Mouse (Mus musculus) heart, postnatal 10 days (tissue): ENCODE measurements around the gene Sufu. TPM values are rescaled to one million over a fixed set of nuclear protein-coding genes. Genes with fewer than 3 reads are reported as not detected.

Experiments
- DNase-seq, 2 experiments: peaks; one replicate each; pipeline ENCODE4 v3.0.0; 2021
- intact Hi-C: fragments of 180-260 bp; cut with DNase I; formaldehyde crosslinking; loops from one replicate; pipeline ENCODE4 v1.15.1; 2025
- total RNA-seq, 2 experiments: library from RNA; stranded (reverse); gene quantifications; 2 replicates each; pipeline ENCODE4 v1.2.3; 2021

Gene Sufu
- total RNA-seq, 2 experiments from 2014 or later = 18.0 to 18.7 TPM

DNA sequence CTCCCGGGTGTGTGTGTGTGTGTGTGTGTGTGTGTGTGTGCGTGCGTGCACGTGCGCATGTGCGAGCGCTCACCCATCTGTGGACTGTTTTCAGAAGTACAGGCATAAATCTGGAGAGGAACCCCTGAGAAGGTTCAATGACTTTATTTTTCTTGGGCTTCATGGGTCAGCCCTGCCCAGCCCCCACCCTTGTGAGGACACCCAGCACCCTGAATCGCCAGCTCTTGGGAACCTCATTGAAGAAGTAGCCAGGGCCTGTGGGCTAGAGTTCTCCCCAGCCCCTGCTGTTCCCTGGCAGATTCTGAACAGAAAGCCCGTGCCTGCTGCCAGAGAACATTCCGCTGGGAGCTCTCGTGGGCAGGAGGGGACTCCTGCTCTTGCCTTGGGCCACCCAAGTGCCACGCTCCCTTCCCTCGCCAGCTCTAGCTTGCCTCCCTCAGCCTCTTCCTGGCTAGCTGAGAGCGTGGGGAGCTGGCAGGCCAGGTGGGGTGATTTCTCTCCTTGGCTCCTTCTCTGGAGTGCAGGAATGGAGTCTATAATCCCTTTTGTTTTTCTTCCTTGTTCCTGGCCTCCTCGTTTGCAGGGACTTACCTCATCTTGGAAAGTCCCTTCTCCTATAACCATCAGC, 87.1 kb downstream of the Sufu start:
- DNase-seq = peak; percentile 67 to 68
- intact Hi-C loops = loop anchor here (1.0 to 2.0 kb wide), 2 partner anchors 16 to 25 kb away; no protein-coding TSS in a partner anchor

DNA sequence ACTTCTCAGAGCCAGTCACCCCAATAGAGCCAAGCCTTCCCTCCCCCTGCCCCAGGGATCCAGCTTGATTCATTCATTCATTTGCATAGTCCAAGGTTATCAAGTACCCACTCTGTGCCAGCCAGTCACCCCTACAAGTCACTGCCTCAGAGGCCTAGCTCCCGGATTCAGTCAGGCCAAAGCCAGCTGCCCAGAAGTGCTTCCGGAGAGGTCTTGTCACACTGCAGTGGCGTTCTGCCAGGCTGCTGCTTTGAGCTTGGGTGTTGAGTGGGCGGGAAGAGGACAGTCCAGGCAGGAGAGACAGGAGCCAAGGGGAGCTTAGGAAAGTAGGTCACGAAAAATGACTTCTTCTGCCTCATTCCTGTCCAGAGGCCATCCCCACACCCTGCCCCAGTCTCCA, 87.8 kb downstream of the Sufu start:
- peak; percentile 92 to 94 for DNase-seq
- intact Hi-C loops = loop anchor here (1.0 kb wide), 1 partner anchor 16 kb away; no protein-coding TSS in a partner anchor

DNA sequence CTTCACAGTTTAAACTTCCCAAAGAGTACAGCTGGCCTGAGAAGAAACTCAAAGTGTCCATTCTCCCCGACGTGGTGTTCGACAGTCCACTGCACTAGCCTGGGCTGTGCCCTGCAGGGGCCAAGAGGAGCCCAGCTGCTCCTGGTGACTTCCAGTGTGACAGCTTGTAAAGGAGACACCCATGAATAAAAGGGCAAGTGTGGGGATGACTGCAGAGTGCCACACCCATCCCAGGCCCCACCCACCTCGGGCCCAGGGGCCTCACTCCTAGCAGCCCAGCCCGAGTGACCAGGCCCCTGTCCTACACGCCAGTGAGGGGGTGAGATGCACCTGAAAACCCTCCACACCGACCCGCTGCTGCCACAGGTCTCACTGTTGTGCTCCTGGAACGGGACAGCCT, 89.2 kb downstream of the Sufu start:
- intact Hi-C loops = no loop called here
- no peak for DNase-seq

DNA sequence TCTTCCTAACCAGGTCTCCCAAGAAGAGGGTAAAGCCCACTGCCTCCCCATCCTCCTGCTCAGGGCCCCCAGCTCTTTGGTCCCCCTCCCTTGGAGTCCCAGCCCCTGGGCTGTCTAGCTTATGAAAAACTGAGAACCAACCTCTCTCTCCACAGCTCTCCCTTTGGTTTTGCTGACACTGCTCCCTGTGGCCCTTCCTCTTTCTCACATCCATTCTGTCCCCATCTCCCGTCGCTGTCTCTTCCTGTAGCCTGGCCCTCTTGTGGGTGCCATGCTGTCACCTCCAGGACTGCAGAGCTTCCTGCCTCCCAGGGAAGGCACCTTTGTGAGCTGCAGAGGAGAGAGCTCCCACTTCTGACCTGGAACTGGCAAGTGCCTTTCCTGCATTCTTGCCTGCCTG, 90.0 kb downstream of the Sufu start:
- intact Hi-C loops = no loop called here
- no peak for DNase-seq

DNA sequence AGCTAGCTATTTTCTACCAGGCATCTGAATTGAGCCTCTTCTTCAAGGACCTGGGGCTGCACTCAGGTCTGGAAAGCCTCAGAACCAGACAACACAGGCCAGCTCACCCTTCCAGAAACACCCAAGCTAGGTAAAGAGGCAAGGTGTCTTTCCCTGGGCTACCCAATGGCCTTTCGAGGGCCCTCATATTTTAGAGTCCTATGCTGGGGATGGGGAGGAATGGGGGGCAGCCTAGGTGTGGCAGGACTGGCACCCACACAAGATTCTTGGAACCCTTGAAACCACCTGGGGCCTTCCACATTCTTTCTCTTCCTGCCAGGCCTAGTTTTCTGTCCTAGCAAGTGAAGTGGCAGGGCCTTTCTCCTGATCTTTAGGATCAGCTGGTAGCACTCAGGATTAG, 92.8 kb downstream of the Sufu start:
- intact Hi-C loops = no loop called here
- DNase-seq = no peak

DNA sequence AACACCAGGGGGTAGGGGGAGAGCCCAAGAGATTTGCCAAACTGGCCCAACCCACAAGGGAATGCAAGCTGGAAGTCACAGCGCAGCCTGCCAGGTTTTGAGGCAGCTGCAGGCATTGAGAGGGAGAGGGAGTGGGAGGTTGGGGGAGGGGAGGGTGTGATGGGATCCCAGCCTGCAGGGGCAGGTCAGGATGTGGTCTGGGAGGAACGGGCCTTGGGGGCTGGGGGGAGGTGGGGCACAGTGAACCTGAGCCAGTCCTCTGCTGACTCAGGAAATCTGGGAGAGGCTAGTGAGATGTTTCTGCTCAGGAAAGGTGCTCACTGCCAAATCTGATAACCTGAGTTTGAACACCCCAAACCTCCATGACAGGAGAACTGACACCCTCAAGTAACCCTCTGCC, 93.9 kb downstream of the Sufu start:
- peak in 1 of 2 experiments; percentile 64 for DNase-seq
- intact Hi-C loops = no loop called here

DNA sequence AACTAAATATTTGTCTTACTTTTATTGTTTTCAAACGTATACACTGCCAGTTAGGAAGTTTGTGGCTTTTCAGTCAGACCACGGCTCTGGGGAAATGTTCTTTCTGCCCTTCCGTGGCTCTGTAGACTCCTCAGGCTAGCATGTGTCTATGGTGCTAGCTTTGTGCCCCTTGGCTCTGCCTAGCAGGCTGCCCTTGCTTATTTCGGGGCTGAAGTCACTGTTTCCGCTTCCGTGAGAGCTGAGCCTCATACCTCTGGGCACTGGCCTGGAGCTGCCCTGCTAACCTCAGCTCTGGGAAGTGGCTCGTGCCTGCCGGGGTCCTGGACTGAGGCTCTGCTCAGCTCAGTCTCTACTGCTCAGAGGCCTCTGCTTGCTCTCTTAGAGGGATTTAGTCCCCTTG, 98.4 kb downstream of the Sufu start:
- intact Hi-C loops = no loop called here
- DNase-seq = no peak

DNA sequence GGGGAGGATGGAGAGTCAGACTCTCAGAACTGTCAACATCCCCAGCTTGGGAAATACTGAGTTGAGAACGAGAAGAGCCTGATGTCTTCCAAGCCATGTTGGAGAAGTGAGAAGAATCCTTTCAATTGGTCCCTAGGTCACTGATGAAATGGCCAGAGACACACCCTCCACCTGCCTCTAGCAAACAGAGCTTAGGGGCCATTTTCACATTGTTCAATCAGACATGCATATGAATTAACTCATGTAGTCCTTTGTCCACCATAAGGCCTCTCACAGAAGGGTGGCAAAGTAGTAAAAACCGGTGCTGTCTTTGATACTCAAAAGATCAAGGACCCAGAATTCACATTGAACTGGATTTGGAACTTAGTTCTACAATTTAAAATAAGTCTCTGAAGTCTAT, 100.5 kb downstream of the Sufu start:
- no peak for DNase-seq
- intact Hi-C loops = no loop called here

DNA sequence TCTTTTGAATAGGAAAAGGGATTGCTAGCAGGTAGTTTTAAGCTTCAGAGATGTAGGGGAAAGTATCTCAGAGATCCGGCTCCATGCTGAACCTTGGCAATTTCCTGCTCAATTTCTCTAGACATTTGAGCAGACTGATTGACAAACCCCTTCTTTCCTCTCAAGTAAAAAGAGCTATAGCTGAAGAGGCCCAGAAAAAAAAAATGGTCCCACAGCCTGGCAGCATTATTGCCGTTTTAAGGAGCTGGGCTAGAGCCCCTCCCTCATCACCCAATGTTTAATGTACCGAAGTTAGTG, 102.8 kb downstream of the Sufu start:
- no peak for DNase-seq
- intact Hi-C loops = no loop called here

DNA sequence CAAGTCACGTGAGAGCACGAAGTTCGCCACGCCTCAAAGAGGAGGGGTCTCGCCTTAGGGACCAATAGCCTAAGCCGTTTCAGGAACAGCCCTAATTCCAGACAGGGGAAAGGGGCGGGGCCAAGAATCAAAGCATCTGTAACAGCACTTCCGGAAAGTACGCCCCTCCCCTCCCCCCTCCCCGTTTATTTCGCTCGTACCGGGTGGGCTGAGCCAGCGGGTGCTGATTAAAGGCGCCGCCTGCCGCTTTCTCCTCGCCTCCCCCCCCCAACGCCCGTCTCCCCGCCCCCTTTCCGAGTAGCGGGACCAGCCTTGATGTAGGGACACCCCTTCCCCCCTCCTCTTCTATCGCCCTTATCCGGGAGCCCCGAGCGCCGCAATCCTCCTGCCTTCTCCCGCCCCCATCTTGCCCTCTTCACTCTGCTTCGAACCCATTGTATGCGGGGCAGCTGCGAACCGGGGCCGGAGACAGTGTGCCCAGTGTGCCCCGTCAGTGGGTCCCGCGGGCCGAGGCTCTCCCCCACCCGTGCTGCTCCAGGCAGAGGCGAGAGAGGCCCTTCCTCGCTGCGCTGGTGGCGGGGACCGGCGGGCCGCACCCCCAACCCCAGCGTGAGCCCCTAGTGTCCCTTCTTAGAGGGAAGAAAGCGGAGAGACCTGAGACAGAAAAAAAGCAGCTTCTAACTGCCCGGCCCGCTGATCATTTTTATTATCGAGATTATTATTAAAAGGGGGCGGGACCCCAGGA, 103.3 kb downstream of the Sufu start:
- DNase-seq = peak; percentile 98
- intact Hi-C loops = loop anchor here (1.0 kb wide), 1 partner anchor 16 kb away; no protein-coding TSS in a partner anchor

DNA sequence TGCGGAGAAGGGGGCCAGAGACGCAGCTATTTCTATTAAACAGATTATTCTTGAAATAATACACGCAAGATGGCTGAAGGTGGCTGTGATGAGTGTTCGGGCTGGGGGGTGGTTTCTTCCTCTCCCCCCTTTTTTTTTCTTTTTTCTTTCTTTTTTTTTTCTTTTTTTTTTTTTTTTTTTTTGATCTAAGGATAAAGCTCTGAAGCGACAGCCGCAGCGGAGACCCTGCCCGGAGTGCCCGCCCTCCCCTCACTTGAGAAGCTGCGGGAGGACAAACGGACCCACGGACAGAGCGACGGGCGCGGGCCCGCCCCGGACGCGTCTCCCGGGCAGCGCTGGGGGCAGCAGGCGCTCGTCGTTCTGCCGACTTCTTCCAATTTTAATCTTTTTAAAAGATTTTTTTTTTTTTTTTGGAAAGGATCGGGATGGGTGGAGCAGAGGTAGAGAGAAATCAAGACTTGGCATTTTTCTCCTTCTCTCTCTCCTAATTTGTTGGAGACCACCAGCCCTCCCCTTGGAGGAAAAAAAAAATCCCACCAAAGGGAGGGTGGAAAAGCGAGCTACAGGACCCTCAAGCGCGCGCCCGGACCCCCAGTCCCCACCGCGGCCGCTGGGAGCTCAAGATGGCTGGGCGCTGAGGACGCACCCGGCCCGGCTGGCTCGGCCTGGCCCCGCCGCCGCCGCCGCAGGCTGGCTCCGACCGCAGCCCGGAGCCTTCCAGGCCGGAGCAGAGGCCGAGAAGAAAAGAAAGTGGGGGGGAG, 104.1 kb downstream of the Sufu start:
- intact Hi-C loops = loop anchor here (1.0 kb wide), 1 partner anchor 16 kb away; no protein-coding TSS in a partner anchor
- peak in 1 of 2 experiments; percentile 74 for DNase-seq

DNA sequence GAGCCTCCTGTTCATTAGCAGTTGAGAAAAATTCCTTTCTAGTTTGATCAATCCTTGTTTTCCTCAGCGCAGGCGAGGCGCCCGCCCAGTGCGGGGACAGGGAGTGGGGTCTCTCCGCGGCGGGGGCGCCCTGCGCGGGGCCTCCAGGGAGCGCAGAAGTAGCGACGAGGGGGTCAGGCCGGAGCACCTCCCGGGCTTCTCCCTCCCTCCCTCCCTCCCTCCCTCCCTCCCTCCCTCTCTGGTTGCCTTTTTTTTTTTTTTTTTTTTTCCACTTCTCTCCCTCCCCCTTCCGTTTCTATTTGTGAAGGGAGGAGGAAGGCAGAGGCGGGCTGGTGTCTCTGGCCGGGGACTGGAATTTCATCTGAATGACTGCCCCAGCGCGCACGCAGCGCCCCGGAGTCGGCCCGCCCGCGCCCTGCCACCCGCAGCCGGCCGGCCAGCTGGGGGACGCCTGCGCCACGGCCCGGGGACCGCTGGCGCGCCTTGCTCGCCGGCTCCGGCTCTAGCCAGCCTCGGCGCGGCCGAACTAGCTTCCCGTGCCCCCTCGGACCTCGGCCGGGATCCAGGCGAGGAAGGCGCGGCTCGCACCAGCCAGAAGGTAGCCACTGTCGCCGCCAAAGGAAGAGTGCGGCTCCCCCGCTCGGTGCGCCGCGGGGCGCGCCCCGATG, 104.8 kb downstream of the Sufu start, which contains the start of gene Trim8:
Gene Trim8 (plus strand): TSS at position 302 of the 668 bp plus-strand sequence.
- peak; percentile 90 to 92 for DNase-seq
- intact Hi-C loops = loop anchor here (2.0 kb wide), 2 partner anchors 47 to 105 kb away; partner anchors contain the start of gene Sufu

DNA sequence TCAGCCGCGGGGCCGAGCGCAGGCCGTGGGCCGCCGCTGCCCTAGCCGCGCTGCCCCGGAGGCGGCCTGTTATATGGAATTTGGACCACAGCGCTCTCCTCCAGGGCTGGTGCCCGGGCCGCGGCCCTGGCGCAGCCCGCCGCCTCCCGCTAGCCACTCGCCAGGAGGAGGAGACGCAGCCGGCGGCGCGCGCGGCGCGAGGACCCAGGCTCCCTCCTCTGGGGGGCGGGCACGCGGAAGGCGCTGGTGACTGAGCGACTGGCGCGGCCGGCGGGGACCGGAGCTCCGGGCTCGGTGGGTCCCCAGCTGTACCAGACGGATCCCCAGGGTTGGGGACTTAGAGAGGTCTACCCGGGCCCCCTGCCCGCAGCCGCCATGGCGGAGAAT, 105.4 kb downstream of the Sufu start:
- DNase-seq = peak; percentile 87 to 88
- intact Hi-C loops = loop anchor here (2.0 kb wide), 2 partner anchors 47 to 105 kb away; partner anchors contain the start of gene Sufu

DNA sequence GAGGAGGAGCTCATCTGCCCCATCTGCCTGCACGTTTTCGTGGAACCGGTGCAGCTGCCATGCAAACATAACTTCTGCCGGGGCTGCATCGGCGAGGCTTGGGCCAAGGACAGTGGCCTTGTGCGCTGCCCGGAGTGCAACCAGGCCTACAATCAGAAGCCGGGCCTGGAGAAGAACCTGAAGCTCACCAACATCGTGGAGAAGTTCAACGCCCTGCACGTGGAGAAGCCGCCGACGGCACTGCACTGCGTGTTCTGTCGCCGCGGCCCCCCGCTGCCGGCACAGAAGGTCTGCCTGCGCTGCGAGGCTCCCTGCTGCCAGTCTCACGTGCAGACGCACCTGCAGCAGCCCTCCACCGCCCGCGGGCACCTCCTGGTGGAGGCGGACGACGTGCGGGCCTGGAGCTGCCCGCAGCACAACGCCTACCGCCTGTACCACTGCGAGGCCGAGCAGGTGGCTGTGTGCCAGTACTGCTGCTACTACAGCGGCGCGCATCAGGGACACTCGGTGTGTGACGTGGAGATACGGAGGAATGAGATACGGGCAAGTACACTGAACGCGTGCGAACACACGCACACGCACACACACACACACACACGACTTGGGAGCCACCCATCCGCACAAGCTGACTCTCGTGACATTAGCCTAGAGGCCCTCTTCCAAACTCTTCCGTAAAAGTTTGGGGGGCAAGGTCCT, 105.9 kb downstream of the Sufu start:
- peak; percentile 87 to 88 for DNase-seq
- intact Hi-C loops = loop anchor here (2.0 kb wide), 2 partner anchors 48 to 106 kb away; partner anchors contain the start of gene Sufu

DNA sequence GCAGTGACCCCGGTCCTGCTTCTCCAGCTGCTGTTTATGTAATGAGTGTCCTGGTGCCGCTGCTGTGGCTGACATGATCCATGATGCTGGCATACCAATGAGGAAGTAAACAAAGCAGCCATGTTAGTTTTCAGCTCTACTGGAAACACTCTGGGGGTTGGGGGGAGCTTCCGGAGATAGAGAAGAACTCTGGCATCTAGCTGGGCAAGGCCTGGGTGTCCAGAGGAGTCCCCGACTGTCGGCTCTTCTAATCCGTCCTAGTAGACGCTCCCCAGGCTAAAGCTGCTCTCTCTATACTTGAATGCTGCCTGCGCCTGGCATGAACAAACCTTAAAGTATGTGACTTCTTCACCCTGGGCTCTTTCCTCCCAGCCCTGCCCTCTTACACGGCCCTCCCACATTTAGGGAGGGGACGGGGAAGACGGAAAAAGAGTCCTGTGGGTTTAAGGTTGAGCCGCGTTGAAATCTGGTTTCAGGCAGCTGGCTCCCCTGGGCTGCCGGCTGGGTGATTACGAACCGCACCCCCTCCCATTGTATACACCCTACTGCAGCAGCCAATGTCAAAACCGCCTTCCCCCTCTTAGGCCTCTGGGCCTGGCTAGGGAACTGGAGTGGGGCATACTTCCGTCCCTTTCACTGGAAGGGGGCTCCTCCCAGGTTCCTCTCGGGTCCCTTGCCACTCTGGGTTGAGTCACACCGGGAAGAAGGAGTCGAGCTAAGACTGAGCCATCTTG, 106.8 kb downstream of the Sufu start:
- intact Hi-C loops = loop anchor here (2.0 kb wide), 3 partner anchors 21 to 107 kb away; partner anchors contain the start of gene Sufu

DNA sequence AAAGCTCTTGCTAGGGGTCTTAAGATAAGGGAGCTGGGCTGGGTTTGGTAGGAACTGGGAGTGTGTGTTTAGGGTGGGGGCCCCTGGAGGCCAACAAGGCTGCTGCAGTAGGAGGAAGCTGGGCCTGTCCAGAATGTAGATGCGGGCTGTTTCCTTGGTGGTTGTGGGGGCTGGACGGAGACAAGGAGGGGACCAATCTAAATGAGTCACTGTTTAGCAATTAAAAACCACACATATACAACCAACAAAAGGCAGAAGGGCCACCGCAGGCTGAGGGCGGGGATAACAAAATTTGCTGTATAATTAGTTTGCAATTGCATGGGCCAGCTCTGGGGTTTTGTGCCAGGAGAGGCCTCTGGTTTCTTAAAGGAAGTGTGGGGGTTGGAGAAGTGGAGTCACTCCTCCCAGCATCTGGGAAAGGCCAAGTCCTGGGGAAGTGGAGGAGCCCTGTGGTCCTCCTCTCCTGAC, 107.4 kb downstream of the Sufu start:
- intact Hi-C loops = loop anchor here (2.0 kb wide), 1 partner anchor 21 kb away; no protein-coding TSS in a partner anchor
- DNase-seq = peak; percentile 72 to 75

More for the DNA sequence above, 106.8 kb downstream of the Sufu start:
- DNase-seq = peak; percentile 85 to 88

DNA sequence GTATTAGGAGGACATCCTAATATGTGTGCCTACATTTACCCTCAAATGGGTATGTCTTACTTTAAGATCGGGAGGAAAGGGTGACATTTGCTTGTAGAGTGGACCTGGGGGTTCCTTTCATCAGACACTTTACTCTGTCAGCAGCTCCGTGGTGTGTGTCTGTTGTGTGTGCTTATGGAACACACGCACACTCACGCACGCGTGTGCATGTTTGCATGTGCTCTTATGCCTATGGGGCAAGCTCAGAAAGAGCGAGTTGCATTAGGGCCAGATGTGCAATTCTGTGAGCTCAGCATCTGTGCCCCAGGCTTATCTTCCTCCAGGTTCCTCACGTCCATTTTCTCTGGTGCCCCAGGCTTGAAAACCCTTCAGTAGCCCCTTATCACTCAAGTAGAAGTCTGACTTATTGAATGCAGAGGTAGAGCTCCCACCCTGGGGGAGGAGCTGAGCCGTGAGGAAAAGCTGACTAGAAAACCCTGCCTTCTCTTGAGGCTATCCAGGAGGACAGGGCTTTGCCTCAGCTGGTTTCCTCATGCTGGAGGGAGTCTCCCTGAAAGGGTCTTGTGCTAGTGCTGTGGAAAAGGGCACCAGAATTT, 108.2 kb downstream of the Sufu start:
- intact Hi-C loops = loop anchor here (2.0 kb wide), 1 partner anchor 20 kb away; no protein-coding TSS in a partner anchor
- no peak for DNase-seq

DNA sequence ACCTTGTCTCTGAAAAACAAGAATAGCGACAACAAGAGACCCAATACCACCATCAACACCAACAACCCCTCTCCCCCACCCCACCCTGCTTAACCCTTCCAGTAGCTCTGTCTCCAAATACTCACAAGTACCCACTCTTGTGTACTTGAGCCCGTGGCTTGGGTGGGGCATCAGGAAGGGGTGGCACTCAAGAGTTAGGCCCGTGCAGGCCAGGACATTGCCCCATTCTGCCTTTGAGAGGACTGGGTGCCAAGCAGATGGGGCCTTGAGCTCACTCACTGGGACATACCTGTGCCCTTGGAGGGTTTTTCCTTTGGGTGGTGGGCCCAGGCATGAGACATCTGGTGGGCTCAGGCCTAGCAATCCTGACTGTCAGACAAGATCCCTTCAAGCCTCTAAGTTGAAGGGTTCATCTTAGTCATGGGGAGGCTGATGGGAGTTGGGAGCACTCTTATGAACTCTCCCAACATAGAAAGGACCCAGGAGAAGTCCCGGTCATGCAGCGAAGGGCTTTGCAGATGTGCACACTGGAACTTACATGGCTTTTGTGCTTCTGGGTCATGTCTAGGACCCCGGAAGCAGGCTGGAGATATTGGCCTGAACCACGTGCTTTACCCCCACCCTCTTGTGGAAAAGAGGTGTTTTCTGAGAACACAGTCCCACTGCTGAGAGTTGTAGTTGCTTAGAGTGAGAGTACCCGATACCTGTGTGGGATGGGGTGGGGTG, 109.1 kb downstream of the Sufu start:
- no peak for DNase-seq
- intact Hi-C loops = loop anchor here (2.0 kb wide), 2 partner anchors 19 to 57 kb away; no protein-coding TSS in a partner anchor
